Mouse (Mus musculus) left cerebral cortex, postnatal 25 days (tissue): ENCODE results near the gene Snx32. TPM values are rescaled to one million over a fixed set of nuclear protein-coding genes. Genes with fewer than 3 reads are reported as not detected.

Experiments
- DNase-seq, 2 experiments: peaks; one replicate each; pipeline ENCODE4 v3.0.0; 2022; ENCODE audit warnings: low spot score in 2 of 2, mixed read lengths in 1 of 2
- intact Hi-C: fragments of 180-260 bp; cut with DNase I; formaldehyde crosslinking; loops from one replicate; pipeline ENCODE4 v1.15.1; 2025
- total RNA-seq, 2 experiments: library from RNA; stranded (reverse); gene quantifications; 2 replicates each; pipeline ENCODE4 v1.2.3; 2021

Gene Snx32
- total RNA-seq, 2 experiments from 2014 or later = 80.4 to 81.0 TPM

DNA sequence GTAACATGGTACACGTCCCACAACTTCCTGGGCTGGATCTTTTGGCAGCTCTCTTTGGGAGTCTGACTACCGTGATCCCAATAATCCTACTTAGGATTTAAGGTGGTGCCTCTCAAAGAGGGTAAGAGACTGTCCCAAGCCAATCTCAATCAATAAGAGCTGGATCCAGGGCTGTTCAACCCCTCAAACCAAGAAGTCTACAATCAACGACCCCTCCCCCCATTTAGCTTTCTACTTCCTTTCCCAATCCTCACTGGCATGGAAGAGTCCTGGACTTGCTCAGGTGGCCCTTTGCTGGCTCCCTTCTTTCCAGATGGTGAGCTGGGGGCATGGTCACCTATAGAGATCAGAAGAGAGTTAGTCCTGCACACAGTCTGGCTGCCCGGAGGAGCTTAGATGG, 23.6 kb downstream of the Snx32 start:
- intact Hi-C loops = no loop called here

DNA sequence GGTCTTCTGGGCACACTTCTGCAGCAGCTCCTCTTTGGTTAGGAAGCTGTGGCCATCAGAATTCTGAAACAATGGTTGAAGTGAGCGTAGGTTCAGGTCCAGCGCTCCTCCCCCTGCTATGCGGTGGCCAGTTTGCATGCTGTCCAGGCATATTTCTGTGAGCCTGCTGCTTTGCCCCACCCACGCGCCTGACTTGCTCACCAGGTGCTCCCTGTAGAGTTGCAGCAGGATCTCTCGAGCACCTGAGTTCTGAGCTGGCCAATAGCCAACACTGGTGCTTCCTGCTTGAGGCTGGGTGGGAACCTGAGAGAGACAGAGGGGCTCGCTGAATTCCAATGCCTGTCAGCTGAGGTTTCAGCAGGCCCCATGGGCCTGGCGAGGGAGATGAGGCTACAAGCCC, 24.1 kb downstream of the Snx32 start:
- no peak for DNase-seq
- intact Hi-C loops = no loop called here

More for the DNA sequence above, 23.6 kb downstream of the Snx32 start:
- DNase-seq = no peak

DNA sequence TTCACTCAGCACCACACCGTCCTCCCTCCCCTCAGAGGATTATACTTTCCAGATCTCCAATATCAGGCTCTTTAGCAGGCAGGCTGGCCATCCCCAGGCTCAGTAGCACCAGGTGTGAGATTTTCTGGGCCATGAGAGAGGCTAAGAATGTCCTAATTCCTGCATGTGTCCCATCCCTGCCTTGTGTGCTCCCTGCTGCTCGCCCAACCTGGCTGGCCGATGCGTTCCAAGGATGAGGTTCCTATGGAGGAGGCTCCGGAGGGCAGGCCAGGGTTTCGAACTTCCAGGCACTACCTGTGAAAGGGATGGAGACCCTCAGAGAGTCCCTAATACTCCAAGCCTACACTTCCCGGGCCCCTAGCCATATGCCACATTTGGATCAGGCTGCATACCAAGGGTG, 24.5 kb downstream of the Snx32 start:
- intact Hi-C loops = no loop called here
- no peak for DNase-seq

DNA sequence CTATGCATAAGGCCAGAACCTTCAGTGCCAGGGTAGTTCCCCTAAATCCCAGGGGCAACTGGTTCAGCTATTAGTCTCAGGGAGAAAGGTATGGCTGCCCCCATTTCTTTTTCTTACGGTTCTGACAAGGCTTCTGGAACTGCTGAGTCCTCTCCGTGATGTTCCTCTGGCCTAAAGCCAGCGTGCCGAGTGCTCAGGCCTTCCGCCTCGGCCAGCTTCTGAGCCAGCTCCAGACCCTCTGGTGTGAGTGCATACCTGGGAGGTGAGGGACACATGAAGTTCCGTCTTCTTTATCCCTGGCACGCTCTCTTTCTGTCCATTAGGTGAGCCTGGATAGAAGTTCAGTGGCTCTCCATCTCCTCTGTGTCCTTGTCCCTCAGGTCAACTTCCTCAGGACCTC, 25.0 kb downstream of the Snx32 start:
- intact Hi-C loops = no loop called here
- DNase-seq = no peak

DNA sequence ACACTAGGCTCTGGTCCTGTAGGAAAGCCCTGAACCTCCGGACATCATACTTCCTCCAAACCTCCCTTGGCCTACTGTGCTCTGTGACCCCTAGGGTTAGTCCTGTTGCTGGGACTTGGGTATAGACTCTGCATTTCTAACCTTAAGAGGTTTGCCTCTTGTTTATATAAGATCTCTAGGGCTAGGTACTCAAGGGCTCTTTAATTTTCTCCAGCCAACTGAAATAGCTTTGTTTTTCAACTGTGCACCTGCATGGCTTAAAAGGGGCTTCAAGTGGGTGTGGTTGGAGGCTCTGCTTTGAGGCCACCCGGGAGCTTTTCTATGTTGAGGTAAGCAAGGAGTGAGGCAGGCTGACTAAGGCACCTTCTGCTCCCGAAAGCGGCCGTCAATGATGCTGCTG, 25.8 kb downstream of the Snx32 start:
- no peak for DNase-seq
- intact Hi-C loops = no loop called here

DNA sequence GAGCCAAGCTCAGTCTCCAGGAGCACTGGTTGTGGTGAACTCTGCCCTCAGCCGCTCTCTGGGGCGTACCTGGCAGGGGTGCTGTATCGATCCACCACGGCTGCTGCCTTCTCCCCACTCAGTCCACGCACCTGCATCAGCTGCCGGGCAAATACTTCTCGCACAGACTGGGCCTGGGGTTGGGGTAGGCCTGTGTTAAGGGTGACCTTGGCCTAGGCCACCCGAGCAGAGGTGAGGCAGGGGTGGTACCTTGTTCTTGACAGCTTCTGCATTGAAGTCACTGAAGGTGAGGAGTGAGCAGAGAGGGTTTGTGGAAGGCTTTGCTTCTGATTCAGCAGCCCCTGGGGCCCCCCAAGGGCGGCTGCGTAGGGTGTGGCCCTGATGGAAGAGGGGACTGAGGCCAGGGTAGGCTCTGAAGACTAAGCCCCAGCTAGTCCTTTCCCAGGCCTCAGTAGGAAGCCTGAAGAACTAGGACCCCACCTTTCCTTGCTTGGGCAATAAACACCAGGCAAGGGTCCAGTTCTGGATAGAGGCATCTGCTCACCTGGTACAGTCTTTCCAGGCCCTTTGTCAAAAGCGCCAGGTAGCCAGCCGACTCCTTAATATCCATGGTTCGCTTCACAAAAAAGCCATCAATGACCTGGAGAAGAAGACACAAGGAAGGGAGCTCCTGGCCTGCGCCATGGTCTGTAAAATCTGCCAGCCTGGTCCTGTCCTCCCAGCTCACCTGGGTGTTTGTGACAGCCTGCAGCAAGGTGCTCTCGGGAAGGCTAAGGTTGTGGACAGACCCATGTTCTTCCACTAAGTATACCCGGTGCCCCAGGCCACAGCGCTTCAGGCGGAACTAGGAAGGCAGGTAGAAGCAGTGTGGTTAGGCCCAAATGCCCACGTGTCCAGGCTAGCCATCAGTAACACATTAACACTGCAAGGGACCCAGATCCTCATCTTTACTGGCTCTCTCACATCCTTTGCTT, 26.7 kb downstream of the Snx32 start:
- no peak for DNase-seq
- intact Hi-C loops = no loop called here

DNA sequence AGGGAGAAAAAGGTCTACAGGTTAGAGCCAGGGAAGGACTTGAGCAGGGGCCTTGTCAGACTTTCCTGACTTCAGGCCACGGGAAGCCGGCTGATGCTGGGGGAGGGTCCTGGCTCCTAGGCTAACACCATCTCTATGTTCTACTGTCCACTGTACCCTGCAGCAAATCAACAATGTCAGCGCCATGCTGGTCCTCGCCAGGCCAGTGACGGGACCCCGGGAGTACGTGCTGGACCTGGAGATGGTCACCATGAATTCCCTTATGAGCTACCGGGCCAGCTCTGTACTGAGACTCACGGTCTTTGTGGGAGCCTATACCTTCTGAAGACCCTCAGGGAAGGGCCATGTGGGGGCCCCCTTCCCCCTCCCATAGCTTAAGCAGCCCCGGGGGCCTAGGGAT, 28.9 kb downstream of the Snx32 start:
- intact Hi-C loops = no loop called here
- DNase-seq = no peak

DNA sequence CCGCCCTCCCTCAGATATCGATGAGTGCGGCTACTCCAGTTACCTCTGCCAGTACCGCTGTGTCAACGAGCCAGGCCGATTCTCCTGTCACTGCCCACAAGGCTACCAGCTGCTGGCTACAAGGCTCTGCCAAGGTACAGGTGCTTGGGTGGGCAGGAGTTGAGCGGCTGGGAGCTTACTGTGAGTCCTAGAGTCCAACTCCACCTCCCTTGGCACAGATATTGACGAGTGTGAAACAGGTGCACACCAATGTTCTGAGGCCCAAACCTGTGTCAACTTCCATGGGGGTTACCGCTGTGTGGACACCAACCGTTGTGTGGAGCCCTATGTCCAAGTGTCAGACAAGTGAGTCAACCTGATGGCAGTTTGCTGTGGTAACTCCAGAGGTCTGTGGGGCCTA, 30.3 kb downstream of the Snx32 start:
- intact Hi-C loops = no loop called here
- no peak for DNase-seq

DNA sequence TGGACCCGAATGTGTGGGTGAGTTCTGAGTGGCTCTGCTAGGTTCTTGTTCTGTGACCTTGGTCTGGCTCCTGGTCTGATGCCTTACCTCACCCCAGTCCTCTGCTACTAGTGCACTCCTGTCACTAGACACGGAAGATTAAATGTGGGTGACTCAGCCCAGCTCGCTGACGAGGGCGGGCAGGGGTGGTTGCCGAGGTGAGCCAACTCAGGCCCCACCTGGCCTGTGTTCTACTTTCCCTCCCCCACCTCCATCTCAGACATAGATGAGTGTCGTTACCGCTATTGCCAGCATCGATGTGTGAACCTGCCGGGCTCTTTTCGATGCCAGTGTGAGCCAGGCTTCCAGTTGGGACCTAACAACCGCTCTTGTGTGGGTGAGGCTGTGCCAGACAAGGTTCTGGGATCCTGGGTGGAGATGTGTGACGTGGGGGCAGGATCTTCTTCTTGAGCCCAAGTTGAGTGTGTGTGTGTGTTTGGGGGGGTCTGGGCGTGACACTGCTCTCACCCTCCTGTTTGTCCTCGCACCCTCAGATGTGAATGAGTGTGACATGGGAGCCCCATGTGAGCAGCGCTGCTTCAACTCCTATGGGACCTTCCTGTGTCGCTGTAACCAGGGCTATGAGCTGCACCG, 32.6 kb downstream of the Snx32 start:
- DNase-seq = no peak
- intact Hi-C loops = no loop called here

DNA sequence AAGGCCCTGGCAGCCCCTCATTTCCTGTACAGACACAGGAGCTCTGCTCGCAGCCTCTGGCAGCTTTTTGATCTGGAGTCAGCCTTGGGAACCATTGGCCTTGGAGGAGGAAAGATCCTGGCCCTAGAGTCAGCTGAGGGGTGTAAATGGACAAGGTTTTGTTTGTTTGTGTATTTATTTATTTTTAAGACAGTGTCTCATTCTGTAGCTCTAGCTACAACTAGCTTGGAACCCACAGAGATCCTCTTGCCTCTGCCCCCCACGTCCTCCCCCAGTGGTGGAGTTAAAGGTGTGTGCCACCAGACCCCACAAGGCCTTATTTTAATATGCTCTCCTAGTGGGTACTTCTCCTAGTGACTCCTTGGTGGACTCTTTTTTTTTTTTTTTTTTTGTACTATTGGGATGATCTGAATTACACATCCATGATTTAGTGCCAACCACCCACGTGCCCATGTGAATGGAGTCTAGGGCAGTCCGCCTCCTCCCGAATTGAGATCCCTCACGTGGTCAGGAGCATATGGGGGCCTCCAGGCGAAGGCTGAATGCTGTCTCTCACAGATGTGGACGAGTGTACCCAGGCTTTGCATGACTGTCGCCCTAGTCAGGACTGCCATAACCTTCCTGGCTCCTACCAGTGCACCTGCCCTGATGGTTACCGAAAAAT, 33.2 kb downstream of the Snx32 start:
- DNase-seq = peak in 1 of 2 experiments; percentile 81
- intact Hi-C loops = no loop called here

DNA sequence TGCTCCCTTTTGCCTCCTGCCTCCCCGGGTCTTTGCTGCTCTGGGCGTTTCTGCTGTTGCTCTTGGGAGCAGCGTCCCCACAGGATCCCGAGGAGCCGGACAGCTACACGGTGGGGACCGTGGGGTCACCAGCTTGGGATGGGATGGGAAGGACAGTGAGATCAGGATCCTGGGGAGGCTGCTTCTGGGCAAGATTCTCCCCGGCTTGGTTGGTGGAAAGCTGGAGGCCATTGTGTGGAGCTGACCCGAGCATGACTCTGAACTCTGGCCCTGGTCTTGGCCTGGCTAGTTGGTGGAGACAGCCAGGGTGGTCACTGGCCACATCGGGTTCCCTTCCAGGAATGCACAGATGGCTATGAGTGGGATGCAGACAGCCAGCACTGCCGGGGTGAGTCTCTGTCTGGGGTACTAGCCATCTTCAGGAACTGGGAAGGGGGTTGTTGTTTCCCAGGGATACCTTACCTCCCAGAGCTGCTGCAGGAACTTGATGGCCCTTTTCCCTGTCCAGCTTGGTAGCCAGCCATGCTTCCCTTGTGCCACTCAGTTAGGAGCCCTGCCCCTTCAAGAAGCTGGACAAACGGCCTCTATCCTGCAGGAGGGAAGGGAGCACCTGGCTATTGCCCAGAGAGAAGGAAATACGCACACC, 35.1 kb downstream of the Snx32 start:
- DNase-seq = no peak
- intact Hi-C loops = loop anchor here (2.0 kb wide), 1 partner anchor 14 kb away; the partner anchor contains the start of gene Mus81

DNA sequence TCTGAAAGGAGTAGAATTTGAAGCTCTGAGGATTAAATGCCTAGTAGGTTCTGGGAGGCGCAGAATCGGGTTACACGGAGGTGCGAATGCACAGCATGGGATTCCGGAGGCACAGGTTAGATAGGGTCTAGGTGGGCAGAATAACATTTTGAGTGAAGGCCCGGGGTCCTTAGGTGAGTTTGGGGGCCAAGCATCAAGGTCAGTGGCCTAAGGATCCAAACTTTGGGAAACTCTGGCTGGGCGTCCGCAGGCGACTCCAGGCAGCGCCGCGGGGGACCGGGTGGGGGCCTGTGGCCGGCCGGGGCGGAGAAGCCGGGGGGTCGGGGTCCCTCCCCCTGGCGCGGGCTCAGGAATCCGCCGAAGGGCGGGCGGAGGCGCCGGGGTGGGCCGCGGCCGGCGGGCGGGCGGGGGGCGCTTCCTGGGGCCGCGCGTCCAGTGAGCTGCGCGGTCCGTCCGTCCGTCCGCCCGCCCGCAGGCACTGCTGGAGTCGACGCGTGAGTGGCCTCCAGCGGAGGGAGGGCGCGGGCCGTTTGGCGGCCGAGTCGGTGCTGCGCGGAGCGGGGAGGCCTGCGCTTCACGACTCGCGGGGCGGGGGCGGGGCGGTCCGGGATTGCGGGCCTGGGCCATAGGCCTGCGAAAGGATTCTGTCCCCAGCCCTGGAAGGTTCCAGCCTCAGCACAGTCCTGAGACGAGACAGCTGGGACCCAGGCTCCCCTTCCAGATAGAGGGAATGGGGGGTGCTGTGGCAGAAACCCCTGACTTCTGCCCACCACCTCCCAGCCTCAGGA, 35.9 kb downstream of the Snx32 start:
- intact Hi-C loops = loop anchor here (2.0 kb wide), 1 partner anchor 14 kb away; the partner anchor contains the start of gene Mus81
- DNase-seq = no peak

DNA sequence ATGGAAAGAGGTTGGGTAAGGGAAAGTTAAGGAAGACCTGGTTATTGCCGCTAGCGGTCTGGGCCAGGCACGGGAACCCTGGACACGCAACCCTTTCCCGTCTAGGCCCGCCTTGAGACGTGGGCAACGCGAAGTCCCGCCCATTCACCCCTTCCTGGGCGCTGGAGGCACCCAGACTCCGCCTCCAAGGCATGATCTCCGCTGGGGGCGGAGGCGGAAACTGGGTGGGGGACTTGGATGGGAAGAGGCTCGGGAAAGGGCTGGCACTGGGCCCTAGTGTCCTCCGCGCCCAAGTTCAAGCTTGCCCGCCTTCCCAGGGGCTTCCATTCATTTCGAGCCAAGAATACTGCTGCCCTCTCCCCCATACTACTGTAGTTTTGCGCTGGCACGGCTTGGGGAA, 36.6 kb downstream of the Snx32 start, which contains the start of gene Efemp2:
TSS of gene Efemp2 (plus strand) at position 235 of the 400 bp plus-strand sequence.
- intact Hi-C loops = loop anchor here (2.0 kb wide), 1 partner anchor 15 kb away; the partner anchor contains the start of gene Mus81
- DNase-seq = peak; percentile 63 to 65

DNA sequence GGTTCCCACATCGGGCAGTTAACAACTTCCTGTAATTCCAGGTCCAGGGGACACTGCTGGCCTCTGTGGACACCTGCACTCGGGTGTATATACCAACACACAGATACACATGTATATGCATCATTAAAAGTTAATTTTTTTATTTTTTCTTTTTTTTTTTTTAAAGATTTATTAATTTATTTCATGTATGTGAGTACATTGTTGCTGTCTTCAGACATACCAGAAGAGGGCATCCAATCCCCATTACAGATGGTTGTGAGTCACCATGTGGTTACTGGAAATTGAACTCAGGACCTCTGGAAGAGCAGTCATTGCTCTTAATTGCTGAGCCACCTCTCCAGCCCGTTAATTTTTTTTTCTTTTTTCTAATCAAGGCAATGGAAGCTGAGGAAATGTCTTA, 37.5 kb downstream of the Snx32 start:
- no peak for DNase-seq
- intact Hi-C loops = no loop called here

DNA sequence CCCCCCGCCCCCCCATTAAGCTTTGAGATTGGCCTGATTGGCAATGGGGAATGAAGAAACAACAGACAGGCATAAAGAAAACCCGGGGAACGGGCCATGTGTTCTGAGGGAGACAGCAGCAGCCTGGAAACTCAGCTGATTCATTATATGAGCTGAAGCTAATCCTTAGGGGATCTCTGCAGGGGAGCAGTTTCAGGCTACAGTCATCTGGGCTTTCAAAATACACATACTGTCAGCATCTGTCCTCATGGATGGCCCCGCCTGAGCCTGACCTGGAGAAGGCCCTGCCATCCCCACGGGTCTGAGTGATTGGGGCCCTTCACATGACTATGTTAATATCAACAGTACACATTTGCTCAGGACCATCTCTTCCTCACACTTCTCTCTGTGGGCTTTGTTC, 38.5 kb downstream of the Snx32 start:
- intact Hi-C loops = no loop called here
- no peak for DNase-seq

DNA sequence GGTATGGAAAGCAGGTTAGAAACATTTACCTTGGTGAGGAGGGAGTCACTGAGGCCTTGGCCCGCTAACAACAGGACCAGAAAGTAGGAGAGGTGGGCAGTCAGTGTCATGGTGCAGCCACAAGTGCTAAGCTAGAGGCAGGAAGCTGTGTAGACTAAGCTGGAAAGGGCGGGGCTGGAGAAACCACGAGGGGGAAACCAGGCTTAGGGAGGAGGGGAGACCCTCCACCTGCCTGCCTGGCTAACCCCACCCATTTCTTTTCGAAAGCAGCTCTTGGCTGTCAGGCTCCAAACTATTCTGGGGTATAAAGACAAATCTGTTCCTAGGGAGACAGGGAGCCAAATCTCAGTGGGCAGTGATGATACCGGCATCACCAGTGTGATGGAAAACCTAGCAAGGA, 42.0 kb downstream of the Snx32 start, which contains the start of gene Ctsw:
TSS of gene Ctsw (minus strand) at position 134 of the 400 bp plus-strand sequence.
- intact Hi-C loops = no loop called here
- DNase-seq = no peak

DNA sequence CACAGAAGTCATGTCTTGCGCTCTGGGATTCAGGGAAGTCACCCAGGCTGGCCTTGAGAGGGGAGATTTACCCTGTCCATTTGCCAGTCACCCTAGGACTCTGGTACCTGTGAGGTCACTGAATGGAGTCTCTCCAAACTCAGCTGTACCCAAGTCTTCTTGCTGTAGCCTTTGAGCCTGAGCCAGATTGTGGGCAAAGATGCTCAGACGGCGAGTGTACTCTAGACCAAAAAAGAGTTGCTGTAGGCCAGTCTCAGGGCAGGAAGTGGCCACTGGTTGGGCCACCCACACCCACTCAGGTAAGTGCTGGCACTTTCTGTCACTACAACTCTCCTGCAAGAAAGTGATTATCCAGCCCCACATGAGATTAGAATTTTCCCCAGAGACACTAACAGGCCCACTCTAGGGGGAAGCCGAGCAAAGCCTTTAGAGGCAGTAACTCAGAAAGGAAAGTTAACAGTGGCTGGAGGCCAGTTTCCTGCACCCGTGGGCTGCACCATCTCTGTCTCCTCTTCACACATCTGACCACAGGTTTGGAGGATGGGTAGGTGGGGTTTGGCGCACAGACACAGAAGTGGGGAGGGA, 43.3 kb downstream of the Snx32 start:
- intact Hi-C loops = no loop called here

DNA sequence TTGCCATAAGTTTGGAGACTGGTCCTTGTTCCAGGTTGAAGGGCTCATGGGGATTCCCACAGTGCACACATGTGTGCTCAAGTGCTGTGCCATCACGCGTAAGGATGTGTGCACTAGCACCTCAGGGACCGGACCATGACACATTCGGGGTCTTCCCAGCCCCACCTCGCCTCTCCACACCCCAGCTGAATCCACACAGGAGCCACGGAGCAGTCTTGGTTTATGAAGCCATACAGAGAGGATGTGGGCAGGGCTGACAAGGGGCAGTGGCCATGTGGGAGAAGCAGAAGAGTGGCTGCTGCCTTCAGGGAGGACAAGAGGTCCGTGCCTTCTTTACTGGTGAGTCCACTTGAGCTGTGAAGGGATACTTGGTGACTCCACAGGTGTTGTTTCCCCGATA, 45.3 kb downstream of the Snx32 start:
- DNase-seq = no peak
- intact Hi-C loops = no loop called here

More for the DNA sequence above, 43.3 kb downstream of the Snx32 start:
- DNase-seq = no peak
